Mouse (Mus musculus): ENCODE measurements around the gene Hamp.

GRCm38 (mm10) chr7:30968611-30969010 lies 24.8 kb upstream of the Hamp start:
- TF ChIP-seq CTCF (IDR thresholded peaks at IDR 0.05; ENCODE audit: control insufficient read depth, insufficient read depth, insufficient replicate concordance, low read depth, low read length) = no peak
- TF ChIP-seq POLR2A (IDR thresholded peaks at IDR 0.05; ENCODE audit: control insufficient read depth, low read depth, low read length) = 0 out of 2 replicates have a peak, but pooled peaks have one; percentile 20
